Mouse (Mus musculus) intestine, embryonic 15.5 days (tissue): ENCODE measurements at regions not wholly inside any gene's neighbourhood (a gene's known extent, or its start where the extent isn't known, plus 50 kb on each side); places are given as distances from the start of the nearest gene placed in this dataset.

ENCODE experiments used
- ATAC-seq: fragments of 200-750 bp; cut with Nextera tagmentation; 2 replicates; pipeline ENCODE4 v1.8.0; 2017; ENCODE audit warnings: moderate TSS enrichment, moderate library complexity
- H3K27ac ChIP-seq: fragments of 300-500 bp; sonication (generic); 2 replicates; pipeline ENCODE4 v1.5.1; 2015; ENCODE audit warnings: mild to moderate bottlenecking, inconsistent platforms
- H3K27me3 ChIP-seq: fragments of 300-500 bp; sonication (generic); replicated peaks from 2 replicates; pipeline ENCODE4 v1.6.1; 2015; ENCODE audit warnings: inconsistent platforms
- H3K36me3 ChIP-seq: fragments of 300-500 bp; sonication (generic); 2 replicates; pipeline ENCODE4 v1.6.1; 2015; ENCODE audit warnings: inconsistent platforms
- H3K4me1 ChIP-seq: fragments of 300-500 bp; sonication (generic); replicated peaks from 2 replicates; pipeline ENCODE4 v1.6.1; 2015; ENCODE audit warnings: inconsistent platforms
- H3K4me2 ChIP-seq: fragments of 300-500 bp; sonication (generic); replicated peaks from 2 replicates; pipeline ENCODE4 v1.6.1; 2015; ENCODE audit warnings: mild to moderate bottlenecking, inconsistent platforms
- H3K4me3 ChIP-seq: fragments of 300-500 bp; sonication (generic); replicated peaks from 2 replicates; pipeline ENCODE4 v1.5.1; 2015; ENCODE audit warnings: inconsistent platforms
- H3K9ac ChIP-seq: fragments of 300-500 bp; sonication (generic); 2 replicates; pipeline ENCODE4 v1.6.1; 2015; ENCODE audit warnings: inconsistent platforms
- H3K9me3 ChIP-seq: fragments of 300-500 bp; sonication (generic); 2 replicates; pipeline ENCODE4 v1.6.1; 2016; ENCODE audit warnings: inconsistent platforms
- WGBS: fragments of 180-500 bp; shearing (Covaris S2); methylation state at CpG from one replicate; pipeline ENCODE4 v1.1.7; 2015; 5-methylcytosine and 5-hydroxymethylcytosine counted together

GRCm38 (mm10) chr6:100923070-100923469 lies 89.6 kb downstream of the Ppp4r2 start:
- 48% methylated on average over 7 of the region's 7 CpGs for WGBS

GRCm38 (mm10) chr6:100923686-100924085 lies 90.3 kb downstream of the Ppp4r2 start:
- no peak overlapping the region for H3K9ac ChIP-seq
- no peak overlapping the region for H3K27ac ChIP-seq
- no peaks in the 10 kb centered on the region for H3K27me3 ChIP-seq
- no peaks in the 10 kb centered on the region for H3K9me3 ChIP-seq
- 41% methylated on average over 4 of the region's 4 CpGs for WGBS
- no peak for ATAC-seq
- no peak overlapping the region for H3K4me3 ChIP-seq
- H3K36me3 ChIP-seq = no peaks in the 10 kb centered on the region
- H3K4me1 ChIP-seq = no peaks in the 10 kb centered on the region
- no peak overlapping the region for H3K4me2 ChIP-seq

More at GRCm38 (mm10) chr6:100923070-100923469, 89.6 kb downstream of the Ppp4r2 start:
- Histone ChIP-seq H3K4me3 (no peak overlapping the region), H3K4me2 (no peak overlapping the region), H3K27ac (no peak overlapping the region), H3K36me3 (no peaks in the 10 kb centered on the region), H3K9me3 (no peaks in the 10 kb centered on the region), H3K9ac (no peak overlapping the region), H3K4me1 (no peaks in the 10 kb centered on the region), H3K27me3 (no peaks in the 10 kb centered on the region)
- ATAC-seq = no peak

GRCm38 (mm10) chr6:100928791-100929758 lies 95.7 kb downstream of the Ppp4r2 start:
- 0 out of 2 replicates have a peak, but pooled peaks cover 7% of the 10 kb centered on the region for H3K4me1 ChIP-seq
- no peaks in the 10 kb centered on the region for H3K36me3 ChIP-seq
- no peak overlapping the region for H3K4me3 ChIP-seq
- no peak overlapping the region for H3K9ac ChIP-seq
- no peaks in the 10 kb centered on the region for H3K9me3 ChIP-seq
- no peak overlapping the region for H3K4me2 ChIP-seq
- no peak overlapping the region for H3K27ac ChIP-seq
- no peak for ATAC-seq
- no peaks in the 10 kb centered on the region for H3K27me3 ChIP-seq
- WGBS = 62% methylated on average over 16 of the region's 16 CpGs

GRCm38 (mm10) chr6:100929759-100930358 lies 96.4 kb downstream of the Ppp4r2 start:
- no peaks in the 10 kb centered on the region for H3K9me3 ChIP-seq
- no peaks in the 10 kb centered on the region for H3K27me3 ChIP-seq
- H3K27ac ChIP-seq = no peak overlapping the region
- no peak overlapping the region for H3K9ac ChIP-seq
- 0 out of 2 replicates have a peak, but pooled peaks cover 7% of the 10 kb centered on the region for H3K4me1 ChIP-seq
- no peak overlapping the region for H3K4me3 ChIP-seq
- 29% methylated on average over 10 of the region's 10 CpGs for WGBS
- ATAC-seq = no peak
- no peaks in the 10 kb centered on the region for H3K36me3 ChIP-seq
- H3K4me2 ChIP-seq = no peak overlapping the region

GRCm38 (mm10) chr6:100930706-100931105 lies 97.3 kb downstream of the Ppp4r2 start:
- no peaks in the 10 kb centered on the region for H3K36me3 ChIP-seq
- H3K27ac ChIP-seq = no peak overlapping the region
- 71% methylated on average over 6 of the region's 6 CpGs for WGBS
- H3K9me3 ChIP-seq = no peaks in the 10 kb centered on the region
- no peak overlapping the region for H3K9ac ChIP-seq
- no peaks in the 10 kb centered on the region for H3K27me3 ChIP-seq
- no peak for ATAC-seq
- no peak overlapping the region for H3K4me3 ChIP-seq
- H3K4me2 ChIP-seq = no peak overlapping the region
- H3K4me1 ChIP-seq = 0 out of 2 replicates have a peak, but pooled peaks cover 7% of the 10 kb centered on the region

GRCm38 (mm10) chr6:100934424-100934823 lies 101.0 kb downstream of the Ppp4r2 start:
- Histone ChIP-seq H3K27me3 (no peaks in the 10 kb centered on the region), H3K9ac (no peak overlapping the region), H3K4me2 (no peak overlapping the region), H3K9me3 (no peaks in the 10 kb centered on the region), H3K4me3 (no peak overlapping the region), H3K4me1 (0 out of 2 replicates have a peak, but pooled peaks cover 5% of the 10 kb centered on the region), H3K36me3 (no peaks in the 10 kb centered on the region), H3K27ac (no peak overlapping the region)
- ATAC-seq = no peak
- WGBS = 84% methylated on average over 5 of the region's 5 CpGs

GRCm38 (mm10) chr6:100937802-100938201 lies 104.4 kb downstream of the Ppp4r2 start:
- no peak overlapping the region for H3K4me3 ChIP-seq
- no peaks in the 10 kb centered on the region for H3K27me3 ChIP-seq
- no peak overlapping the region for H3K27ac ChIP-seq
- no peaks in the 10 kb centered on the region for H3K9me3 ChIP-seq
- H3K9ac ChIP-seq = no peak overlapping the region
- H3K36me3 ChIP-seq = no peaks in the 10 kb centered on the region
- no peaks in the 10 kb centered on the region for H3K4me1 ChIP-seq
- ATAC-seq = no peak
- H3K4me2 ChIP-seq = no peak overlapping the region
- WGBS = 91% methylated on average over 1 of the region's 1 CpGs

- H3K9me3 ChIP-seq = no peaks in the 10 kb centered on the region
- H3K27me3 ChIP-seq = no peaks in the 10 kb centered on the region
- H3K27ac ChIP-seq = no peak overlapping the region
- WGBS = 77% methylated on average over 11 of the region's 11 CpGs
- H3K4me1 ChIP-seq = no peaks in the 10 kb centered on the region
- no peak overlapping the region for H3K4me3 ChIP-seq
- no peak for ATAC-seq
- no peaks in the 10 kb centered on the region for H3K36me3 ChIP-seq
- H3K9ac ChIP-seq = no peak overlapping the region
- H3K4me2 ChIP-seq = no peak overlapping the region
Measured at GRCm38 (mm10) chr6:100938376-100938775, 105.0 kb downstream of the Ppp4r2 start.

- Histone ChIP-seq H3K4me1 (no peaks in the 10 kb centered on the region), H3K4me2 (no peak overlapping the region), H3K36me3 (no peaks in the 10 kb centered on the region), H3K9ac (no peak overlapping the region), H3K27me3 (no peaks in the 10 kb centered on the region), H3K4me3 (no peak overlapping the region), H3K27ac (no peak overlapping the region), H3K9me3 (no peaks in the 10 kb centered on the region)
- WGBS = 80% methylated on average over 12 of the region's 12 CpGs
- no peak for ATAC-seq
Measured at GRCm38 (mm10) chr6:100939042-100939441, 105.6 kb downstream of the Ppp4r2 start.

GRCm38 (mm10) chr6:100939766-100940165 lies 106.3 kb downstream of the Ppp4r2 start:
- H3K9me3 ChIP-seq = no peaks in the 10 kb centered on the region
- H3K4me2 ChIP-seq = no peak overlapping the region
- no peak for ATAC-seq
- H3K4me3 ChIP-seq = no peak overlapping the region
- H3K27ac ChIP-seq = no peak overlapping the region
- H3K4me1 ChIP-seq = no peaks in the 10 kb centered on the region
- WGBS = 79% methylated on average over 5 of the region's 5 CpGs
- no peaks in the 10 kb centered on the region for H3K36me3 ChIP-seq
- H3K9ac ChIP-seq = no peak overlapping the region
- H3K27me3 ChIP-seq = no peaks in the 10 kb centered on the region

GRCm38 (mm10) chr6:100941686-100942085 lies 108.3 kb downstream of the Ppp4r2 start:
- Histone ChIP-seq H3K36me3 (no peaks in the 10 kb centered on the region), H3K4me1 (no peaks in the 10 kb centered on the region), H3K9ac (no peak overlapping the region), H3K4me3 (no peak overlapping the region), H3K27ac (no peak overlapping the region), H3K27me3 (no peaks in the 10 kb centered on the region), H3K9me3 (no peaks in the 10 kb centered on the region), H3K4me2 (no peak overlapping the region)
- 83% methylated on average over 2 of the region's 2 CpGs for WGBS
- ATAC-seq = no peak

GRCm38 (mm10) chr6:100942956-100943355 lies 109.5 kb downstream of the Ppp4r2 start:
- 83% methylated on average over 6 of the region's 6 CpGs for WGBS
- H3K27me3 ChIP-seq = no peaks in the 10 kb centered on the region
- H3K27ac ChIP-seq = no peak overlapping the region
- H3K36me3 ChIP-seq = no peaks in the 10 kb centered on the region
- no peaks in the 10 kb centered on the region for H3K9me3 ChIP-seq
- H3K4me1 ChIP-seq = no peaks in the 10 kb centered on the region
- H3K4me3 ChIP-seq = no peak overlapping the region
- no peak overlapping the region for H3K4me2 ChIP-seq
- H3K9ac ChIP-seq = no peak overlapping the region
- no peak for ATAC-seq
